Mouse (Mus musculus) limb, embryonic 15.5 days (tissue): ENCODE measurements around the gene Spen. TPM values are rescaled to one million over a fixed set of nuclear protein-coding genes. Genes with fewer than 3 reads are reported as not detected.

ENCODE experiments used
- ATAC-seq: fragments of 200-750 bp; cut with Nextera tagmentation; 2 replicates; pipeline ENCODE4 v1.8.0; 2017; ENCODE audit warnings: low read depth, moderate TSS enrichment; ENCODE audit not compliant: insufficient number of reproducible peaks, low FRiP score, low TSS enrichment
- H3K27ac ChIP-seq: fragments of 300-500 bp; sonication (generic); 2 replicates; pipeline ENCODE4 v1.5.1; 2015; ENCODE audit warnings: moderate library complexity, mild to moderate bottlenecking, inconsistent platforms
- H3K27me3 ChIP-seq: fragments of 300-500 bp; sonication (generic); 2 replicates; pipeline ENCODE4 v1.6.1; 2015; ENCODE audit warnings: inconsistent platforms
- H3K36me3 ChIP-seq: fragments of 300-500 bp; sonication (generic); 2 replicates; pipeline ENCODE4 v1.6.1; 2015; ENCODE audit warnings: inconsistent platforms
- H3K4me1 ChIP-seq: fragments of 300-500 bp; sonication (generic); 2 replicates; pipeline ENCODE4 v1.6.1; 2015; ENCODE audit warnings: inconsistent platforms
- H3K4me2 ChIP-seq: fragments of 300-500 bp; sonication (generic); 2 replicates; pipeline ENCODE4 v1.6.1; 2015; ENCODE audit warnings: mild to moderate bottlenecking, inconsistent platforms
- H3K4me3 ChIP-seq: fragments of 300-500 bp; sonication (generic); 2 replicates; pipeline ENCODE4 v1.5.1; 2015; ENCODE audit warnings: mild to moderate bottlenecking, inconsistent platforms
- H3K9ac ChIP-seq: fragments of 300-500 bp; sonication (generic); 2 replicates; pipeline ENCODE4 v1.6.1; 2015; ENCODE audit warnings: inconsistent platforms
- H3K9me3 ChIP-seq: fragments of 300-500 bp; sonication (generic); 2 replicates; pipeline ENCODE4 v1.6.1; 2016; ENCODE audit warnings: inconsistent platforms
- WGBS: fragments of 180-500 bp; shearing (Covaris S2); methylation state at CpG from one replicate; pipeline ENCODE4 v1.1.7; 2015; 5-methylcytosine and 5-hydroxymethylcytosine counted together
- polyA plus RNA-seq: library from polyadenylated mRNA; unstranded; fragments of >200 nt; fragmentation: Nextera tagmentation; extraction: Ambion mirVana; gene quantifications from 2 replicates; pipeline ENCODE4 v1.2.1, GENCODE M21; 2015

Gene Spen
- polyA plus RNA-seq, 1 experiment from 2014 or later = 9.0 TPM

DNA sequence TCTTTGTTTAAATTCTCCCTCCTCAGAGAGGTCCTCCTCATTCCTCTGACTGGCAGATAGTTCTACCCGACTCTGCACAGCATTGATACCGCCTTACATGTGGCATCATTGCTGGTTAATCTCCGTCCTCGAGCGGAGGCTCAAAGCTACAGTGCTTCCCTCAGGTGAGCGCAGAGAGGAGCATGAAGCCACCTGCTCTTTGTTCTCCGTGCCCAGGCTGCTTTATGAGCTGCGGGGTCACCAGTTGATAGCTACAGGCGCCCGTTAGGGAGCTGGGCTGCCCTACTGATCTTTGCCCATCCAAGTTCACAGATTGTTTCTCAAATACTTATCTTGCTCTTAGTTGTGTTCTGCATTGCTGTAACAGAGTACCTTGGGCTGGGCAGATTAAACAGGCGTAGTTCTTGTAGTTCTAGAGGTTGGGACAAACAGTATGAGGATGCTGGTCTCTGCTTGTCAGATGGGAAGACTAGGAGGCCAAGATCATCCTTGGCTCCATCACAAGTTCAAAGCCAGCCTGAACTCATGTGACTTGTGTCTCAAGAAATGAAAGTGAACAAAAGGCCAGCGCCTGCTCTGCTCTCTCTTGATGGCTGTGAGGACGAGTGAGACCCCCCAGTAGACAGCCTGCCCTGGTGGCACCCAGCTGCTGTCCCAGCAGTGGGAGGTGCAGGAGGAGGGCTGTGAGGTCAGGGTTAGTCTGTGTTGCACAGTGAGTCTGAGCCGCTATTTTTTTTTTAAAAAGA lies 82.0 kb downstream of the Spen start:
- peaks cover 29% of the 10 kb centered on the region for H3K4me1 ChIP-seq
- H3K9me3 ChIP-seq = no peaks in the 10 kb centered on the region
- H3K4me2 ChIP-seq = no peak overlapping the region
- ATAC-seq = no peak
- H3K4me3 ChIP-seq = no peak overlapping the region
- peaks cover 27% of the 10 kb centered on the region for H3K36me3 ChIP-seq
- no peaks in the 10 kb centered on the region for H3K27me3 ChIP-seq
- no peak overlapping the region for H3K27ac ChIP-seq
- WGBS = 91% methylated on average over 14 of the region's 14 CpGs
- H3K9ac ChIP-seq = no peak overlapping the region

DNA sequence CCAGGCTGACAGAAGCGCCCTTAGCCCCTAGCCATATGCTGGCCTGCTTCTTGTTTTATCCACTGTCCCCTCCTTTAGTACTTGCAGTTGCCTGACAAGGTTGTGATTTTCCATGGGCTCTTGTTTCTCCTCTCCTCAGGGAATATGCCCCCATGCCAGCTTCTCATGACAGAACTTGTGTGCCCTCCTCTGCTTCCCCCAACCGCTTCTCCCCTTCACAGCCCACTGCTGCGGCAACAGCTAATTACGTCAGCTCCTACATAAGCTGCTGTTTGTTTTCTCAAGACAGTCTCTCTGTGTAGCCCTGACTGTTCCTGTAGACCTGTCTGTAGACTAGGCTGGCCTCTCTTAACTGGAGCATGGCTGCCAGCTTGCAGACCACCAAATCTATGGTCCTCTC lies 82.9 kb downstream of the Spen start:
- WGBS = 78% methylated on average over 4 of the region's 4 CpGs
- H3K36me3 ChIP-seq = peaks cover 32% of the 10 kb centered on the region
- H3K27ac ChIP-seq = peak overlapping the region; percentile 43; the same call in 1 of the 2 replicates
- no peaks in the 10 kb centered on the region for H3K9me3 ChIP-seq
- H3K4me2 ChIP-seq = no peak overlapping the region
- peaks cover 29% of the 10 kb centered on the region for H3K4me1 ChIP-seq
- no peak overlapping the region for H3K4me3 ChIP-seq
- no peak for ATAC-seq
- no peak overlapping the region for H3K9ac ChIP-seq
- H3K27me3 ChIP-seq = no peaks in the 10 kb centered on the region

- Histone ChIP-seq H3K4me1 (peaks cover 29% of the 10 kb centered on the region), H3K36me3 (peaks cover 38% of the 10 kb centered on the region), H3K4me3 (no peak overlapping the region), H3K9me3 (no peaks in the 10 kb centered on the region), H3K4me2 (no peak overlapping the region), H3K27me3 (no peaks in the 10 kb centered on the region), H3K27ac (peak overlapping the region; percentile 43; the same call in 1 of the 2 replicates), H3K9ac (no peak overlapping the region)
- WGBS = 70% methylated on average over 14 of the region's 14 CpGs
- no peak for ATAC-seq
Measured at GRCm38 (mm10) chr4:141454581-141455350, 83.6 kb downstream of the Spen start.

DNA sequence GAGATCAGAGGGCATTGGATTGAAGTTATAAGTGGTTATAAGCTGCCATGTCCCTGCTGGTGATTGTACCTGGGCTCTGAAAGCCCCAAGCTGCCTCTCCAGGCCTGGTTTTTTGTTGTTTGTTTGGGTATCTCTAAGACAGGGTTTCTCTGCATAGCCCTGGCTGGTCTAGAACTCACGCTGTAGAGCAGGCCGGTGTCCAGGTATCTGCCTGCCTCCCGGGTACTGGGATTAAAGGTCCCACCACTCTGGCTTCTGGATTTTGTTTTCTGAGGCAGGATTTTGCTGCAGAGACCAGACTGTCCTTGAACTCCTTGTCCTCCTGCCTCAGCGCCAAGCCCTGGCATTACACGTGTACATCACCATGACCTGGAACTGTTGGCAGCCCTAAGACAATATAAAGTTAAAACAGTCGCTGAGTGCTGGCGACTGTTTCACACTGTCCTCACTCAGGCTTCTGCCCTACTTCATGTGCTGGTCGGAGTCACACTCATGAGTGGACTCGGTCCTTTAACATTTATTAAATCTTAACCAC lies 86.4 kb downstream of the Spen start:
- H3K9ac ChIP-seq = no peak overlapping the region
- H3K4me1 ChIP-seq = peaks cover 13% of the 10 kb centered on the region
- H3K9me3 ChIP-seq = no peaks in the 10 kb centered on the region
- WGBS = 96% methylated on average over 9 of the region's 9 CpGs
- H3K27ac ChIP-seq = no peak overlapping the region
- H3K4me3 ChIP-seq = no peak overlapping the region
- H3K27me3 ChIP-seq = no peaks in the 10 kb centered on the region
- ATAC-seq = no peak
- peaks cover 62% of the 10 kb centered on the region for H3K36me3 ChIP-seq
- H3K4me2 ChIP-seq = no peak overlapping the region

DNA sequence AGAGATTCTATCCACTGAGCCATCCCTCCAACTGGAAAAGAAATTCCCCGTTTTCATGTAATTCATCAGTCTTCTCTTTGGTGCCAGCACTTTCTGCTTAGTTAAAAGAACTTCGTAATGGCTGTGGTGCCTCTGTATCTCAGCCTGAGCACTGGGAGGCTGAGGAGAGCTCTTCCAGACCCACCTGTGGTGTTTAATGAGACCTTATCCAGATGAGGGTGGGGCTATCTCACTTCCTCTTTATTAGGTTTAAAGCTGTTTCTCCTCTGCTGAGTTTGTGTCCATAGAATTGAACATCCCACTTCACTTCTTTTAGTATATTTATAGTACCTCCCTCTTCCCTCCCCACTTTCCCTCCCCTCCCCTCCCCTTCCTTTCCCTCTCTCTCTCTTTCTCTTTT lies 87.1 kb downstream of the Spen start:
- WGBS = 84% methylated on average over 2 of the region's 2 CpGs
- peaks cover 64% of the 10 kb centered on the region for H3K36me3 ChIP-seq
- H3K4me2 ChIP-seq = no peak overlapping the region
- no peak overlapping the region for H3K4me3 ChIP-seq
- no peak for ATAC-seq
- peaks cover 18% of the 10 kb centered on the region for H3K4me1 ChIP-seq
- H3K9ac ChIP-seq = no peak overlapping the region
- no peaks in the 10 kb centered on the region for H3K9me3 ChIP-seq
- no peak overlapping the region for H3K27ac ChIP-seq
- H3K27me3 ChIP-seq = no peaks in the 10 kb centered on the region

- Histone ChIP-seq H3K27me3 (no peaks in the 10 kb centered on the region), H3K27ac (no peak overlapping the region), H3K36me3 (peaks cover 41% of the 10 kb centered on the region), H3K9me3 (no peaks in the 10 kb centered on the region), H3K9ac (no peak overlapping the region), H3K4me2 (no peak overlapping the region), H3K4me3 (no peak overlapping the region), H3K4me1 (peaks cover 22% of the 10 kb centered on the region)
- WGBS = 67% methylated on average over 7 of the region's 7 CpGs
- ATAC-seq = no peak
Measured at GRCm38 (mm10) chr4:141446211-141446610, 92.2 kb downstream of the Spen start.

DNA sequence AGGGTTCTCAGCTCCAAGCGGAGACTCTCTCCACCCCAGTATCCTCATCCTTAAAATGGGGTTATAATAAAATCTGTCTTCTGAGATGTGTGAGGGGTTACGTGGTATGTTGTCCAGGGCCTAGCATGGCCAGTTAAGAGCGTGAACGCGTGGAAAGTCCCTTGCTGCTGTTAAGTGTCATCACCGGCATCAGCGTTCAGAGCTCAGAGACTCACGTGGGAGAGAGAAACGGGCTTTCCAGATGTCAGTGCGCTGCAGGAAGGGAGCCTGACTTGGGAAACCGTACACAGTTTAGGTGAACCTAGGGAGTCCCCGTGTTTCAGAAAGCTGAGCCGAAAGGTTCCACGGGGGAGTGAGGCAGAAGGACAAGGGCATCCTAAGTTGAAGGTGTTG lies 93.1 kb downstream of the Spen start:
- peaks cover 35% of the 10 kb centered on the region for H3K36me3 ChIP-seq
- peaks cover 22% of the 10 kb centered on the region for H3K4me1 ChIP-seq
- 9% methylated on average over 14 of the region's 14 CpGs for WGBS
- peak overlapping the region; percentile 91 for H3K9ac ChIP-seq
- H3K27me3 ChIP-seq = no peaks in the 10 kb centered on the region
- ATAC-seq = no peak
- no peaks in the 10 kb centered on the region for H3K9me3 ChIP-seq
- H3K4me2 ChIP-seq = peak overlapping the region; percentile 86
- H3K27ac ChIP-seq = 0 out of 2 replicates have a peak overlapping the region, but pooled peaks have one; percentile 70
- peak overlapping the region; percentile 99 for H3K4me3 ChIP-seq

GRCm38 (mm10) chr4:141444451-141445327 lies 93.7 kb downstream of the Spen start, which contains the start of gene Zbtb17:
TSS of gene Zbtb17 (plus strand) at chr4:141444654.
- peaks cover 22% of the 10 kb centered on the region for H3K4me1 ChIP-seq
- peaks cover 29% of the 10 kb centered on the region for H3K36me3 ChIP-seq
- H3K9ac ChIP-seq = peak within 1 kb of the TSS; percentile 91
- H3K27ac ChIP-seq = peak within 1 kb of the TSS; percentile 70
- peak within 1 kb of the TSS; percentile 86 for H3K4me2 ChIP-seq
- no peaks in the 10 kb centered on the region for H3K9me3 ChIP-seq
- under 1% methylated on average over 96 of the region's 102 CpGs for WGBS
- peak; percentile 86 for ATAC-seq
- no peaks in the 10 kb centered on the region for H3K27me3 ChIP-seq
- peak within 1 kb of the TSS; percentile 99 for H3K4me3 ChIP-seq

- peak overlapping the region; percentile 86 for H3K4me2 ChIP-seq
- H3K9me3 ChIP-seq = no peaks in the 10 kb centered on the region
- 52% methylated on average over 11 of the region's 11 CpGs for WGBS
- H3K36me3 ChIP-seq = peaks cover 20% of the 10 kb centered on the region
- H3K27ac ChIP-seq = peak overlapping the region; percentile 70; the same call in 1 of the 2 replicates
- H3K27me3 ChIP-seq = no peaks in the 10 kb centered on the region
- ATAC-seq = no peak
- peak overlapping the region; percentile 91; the same call in 1 of the 2 replicates for H3K9ac ChIP-seq
- H3K4me3 ChIP-seq = peak overlapping the region; percentile 99
- H3K4me1 ChIP-seq = peaks cover 25% of the 10 kb centered on the region
Measured at GRCm38 (mm10) chr4:141443641-141444429, 94.6 kb downstream of the Spen start.

DNA sequence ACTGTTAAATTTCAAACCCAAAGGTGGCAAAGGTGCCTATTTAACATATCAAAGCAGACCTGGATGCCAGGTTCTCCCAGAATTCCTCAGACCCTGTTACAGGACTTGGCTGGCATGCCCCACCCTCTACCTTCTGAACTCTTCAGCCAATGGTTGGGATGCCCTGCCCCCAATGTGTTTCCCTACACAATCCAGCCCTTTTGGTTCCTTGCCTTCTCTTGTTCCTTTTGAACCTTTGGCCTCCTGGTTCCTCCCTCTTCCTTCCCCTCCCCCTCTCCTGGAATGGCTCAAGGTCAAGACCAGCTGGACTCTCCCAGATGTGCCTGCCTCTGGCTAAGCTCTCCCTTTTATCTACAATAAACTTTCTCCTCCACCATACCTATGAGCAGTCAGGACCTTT lies 97.5 kb downstream of the Spen start:
- Histone ChIP-seq H3K36me3 (no peaks in the 10 kb centered on the region), H3K27me3 (no peaks in the 10 kb centered on the region), H3K9ac (no peak overlapping the region), H3K27ac (no peak overlapping the region), H3K9me3 (no peaks in the 10 kb centered on the region), H3K4me3 (no peak overlapping the region), H3K4me2 (no peak overlapping the region), H3K4me1 (peaks cover 17% of the 10 kb centered on the region)
- ATAC-seq = no peak
